29 mouse cellular contexts compared by ENCODE assay signal in the genomic region with DNA sequence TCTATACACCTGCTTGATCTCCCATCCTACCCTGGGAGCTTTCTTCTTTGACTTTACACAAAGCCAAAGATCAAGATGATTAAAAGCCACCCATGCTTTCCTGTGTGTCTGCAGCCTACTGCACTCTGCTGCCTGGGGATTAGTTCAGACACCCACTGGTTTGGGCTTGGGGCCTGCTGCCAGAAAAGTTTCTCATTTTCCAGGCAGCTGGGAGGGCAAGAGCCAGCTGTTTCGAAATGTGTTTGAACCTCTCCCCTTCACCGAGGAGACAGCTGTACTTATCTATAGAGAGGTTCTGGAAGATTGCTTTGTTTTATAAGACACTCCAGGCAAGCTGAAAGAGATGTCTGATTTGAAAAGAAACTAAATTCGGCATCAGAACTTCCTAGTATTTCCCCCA.
DNase-seq lines count a peak whose midpoint lies in the region; ATAC-seq and TF ChIP-seq lines count a peak whose summit lies in the region.
"Had no signal": no experiment of that assay in that cellular context is flagged by ENCODE, and none has a peak within 500 bp of the region (broad histone marks: within the 10 kb centered on the region; RNA-seq: fewer than 3 reads in every experiment).

No protein-coding gene starts in this region.

- no peaks in the 10 kb centered on the region for H3K4me1 ChIP-seq in lung, embryonic 15.5 days
- no peaks in the 10 kb centered on the region for H3K4me1 ChIP-seq in lung, adult 2 months (ENCODE audit: control insufficient read depth, insufficient read depth, low read length)
- no peaks in the 10 kb centered on the region for H3K4me1 ChIP-seq in midbrain, embryonic 14.5 days (ENCODE audit: control insufficient read depth, insufficient read depth, low read length)
- H3K4me1 ChIP-seq in midbrain, postnatal 0 days (ENCODE audit: insufficient read depth, low read length) = no peaks in the 10 kb centered on the region
- H3K4me1 ChIP-seq in hindbrain, embryonic 13.5 days (replicated peaks) = no peaks in the 10 kb centered on the region
- H3K4me1 ChIP-seq: heart, embryonic 12.5 days; limb, embryonic 12.5 days had no signal

- no peak overlapping the region for H3K9ac ChIP-seq in lung, embryonic 15.5 days
- H3K9ac ChIP-seq in midbrain, embryonic 14.5 days (replicated peaks; ENCODE audit: low read length) = no peak overlapping the region
- H3K9ac ChIP-seq in midbrain, postnatal 0 days (replicated peaks; ENCODE audit: low read length, poor library complexity, severe bottlenecking) = no peak overlapping the region
- H3K9ac ChIP-seq in hindbrain, embryonic 13.5 days = no peak overlapping the region
- H3K9ac ChIP-seq: heart, embryonic 12.5 days; hindbrain, embryonic 14.5 days; limb, embryonic 12.5 days had no signal

- H3K36me3 ChIP-seq in lung, embryonic 15.5 days = no peaks in the 10 kb centered on the region
- H3K36me3 ChIP-seq in midbrain, embryonic 14.5 days (ENCODE audit: control insufficient read depth, insufficient read depth, low read length) = no peaks in the 10 kb centered on the region
- H3K36me3 ChIP-seq in midbrain, postnatal 0 days (ENCODE audit: insufficient read depth, low read length) = no peaks in the 10 kb centered on the region
- no peaks in the 10 kb centered on the region for H3K36me3 ChIP-seq in hindbrain, embryonic 13.5 days
- H3K36me3 ChIP-seq: heart, embryonic 12.5 days; limb, embryonic 12.5 days had no signal

- H3K27me3 ChIP-seq in lung, embryonic 15.5 days = no peaks in the 10 kb centered on the region
- no peaks in the 10 kb centered on the region for H3K27me3 ChIP-seq in midbrain, embryonic 14.5 days (ENCODE audit: control insufficient read depth, insufficient read depth, low read length)
- no peaks in the 10 kb centered on the region for H3K27me3 ChIP-seq in midbrain, postnatal 0 days (ENCODE audit: insufficient read depth, low read length)
- H3K27me3 ChIP-seq in hindbrain, embryonic 13.5 days = no peaks in the 10 kb centered on the region
- H3K27me3 ChIP-seq: heart, embryonic 12.5 days; limb, embryonic 12.5 days had no signal

- no peak overlapping the region for H3K4me3 ChIP-seq in lung, embryonic 15.5 days
- H3K4me3 ChIP-seq in lung, adult 2 months (replicated peaks; ENCODE audit: extremely low read depth, low read depth, low read length) = no peak overlapping the region
- no peak overlapping the region for H3K4me3 ChIP-seq in midbrain, embryonic 14.5 days (replicated peaks; ENCODE audit: low read depth, low read length)
- no peak overlapping the region for H3K4me3 ChIP-seq in midbrain, postnatal 0 days (ENCODE audit: low read depth, low read length)
- H3K4me3 ChIP-seq in hindbrain, embryonic 13.5 days = no peak overlapping the region
- H3K4me3 ChIP-seq: heart, adult 2 months; heart, embryonic 12.5 days; limb, embryonic 12.5 days had no signal

- no peak for TF ChIP-seq POLR2A in lung, adult 2 months (IDR thresholded peaks at IDR 0.05; ENCODE audit: borderline replicate concordance, extremely low read depth, low read depth, low read length)

- peak; percentile 14 for DNase-seq in gastrocnemius, postnatal 10 days
- DNase-seq in gastrocnemius, adult 18-20 months (ENCODE audit: low spot score) = no peak
- no peak for DNase-seq in lung, adult 2 months
- peak; percentile 1 for DNase-seq in midbrain, embryonic 14.5 days
- no peak for DNase-seq in midbrain, postnatal 0 days (ENCODE audit: low spot score)
- peak; percentile 20 for DNase-seq in brain, adult 2 months (ENCODE audit: low read depth, low spot score)
- DNase-seq: adrenal gland, adult 2 months; adrenal gland, postnatal 36 days; cerebellum, adult 8-10 months; cerebellum, postnatal 25 days; heart, adult 2 months; heart, postnatal 4 days; kidney, adult 9 months; kidney, postnatal 10 days; layer of hippocampus, postnatal 36 days; right cerebral cortex, postnatal 4 days; thymus, adult 2 months; thymus, postnatal 36 days had no signal

- H3K9me3 ChIP-seq in lung, embryonic 15.5 days = no peaks in the 10 kb centered on the region
- no peaks in the 10 kb centered on the region for H3K9me3 ChIP-seq in midbrain, embryonic 14.5 days (ENCODE audit: control insufficient read depth, low read length)
- H3K9me3 ChIP-seq in midbrain, postnatal 0 days (ENCODE audit: low read length) = no peaks in the 10 kb centered on the region
- H3K9me3 ChIP-seq in hindbrain, embryonic 13.5 days = no peaks in the 10 kb centered on the region
- H3K9me3 ChIP-seq: heart, embryonic 12.5 days; limb, embryonic 12.5 days had no signal

- no peak overlapping the region for H3K4me2 ChIP-seq in lung, embryonic 15.5 days
- no peak overlapping the region for H3K4me2 ChIP-seq in midbrain, embryonic 14.5 days (ENCODE audit: low read length)
- no peak overlapping the region for H3K4me2 ChIP-seq in midbrain, postnatal 0 days (ENCODE audit: low read depth, low read length, poor library complexity, severe bottlenecking)
- no peak overlapping the region for H3K4me2 ChIP-seq in hindbrain, embryonic 13.5 days
- H3K4me2 ChIP-seq: heart, embryonic 12.5 days; hindbrain, embryonic 14.5 days; limb, embryonic 12.5 days; liver, embryonic 11.5 days; midbrain, embryonic 11.5 days had no signal

- ATAC-seq in lung, embryonic 15.5 days (ENCODE audit: borderline replicate concordance, extremely low read depth, low FRiP score, low TSS enrichment) = peak; percentile 31; the same call in 1 of the 2 replicates
- ATAC-seq in midbrain, embryonic 14.5 days (ENCODE audit: low FRiP score, low TSS enrichment) = no peak
- ATAC-seq in midbrain, postnatal 0 days (ENCODE audit: low FRiP score) = no peak
- no peak for ATAC-seq in hindbrain, embryonic 13.5 days (ENCODE audit: low FRiP score)
- ATAC-seq: activated CD4-positive, CD25-positive, alpha-beta regulatory T cell, adult 4 months; CD4-positive, CD25-positive, alpha-beta regulatory T cell, adult 4 months; forebrain, embryonic 16.5 days; intestine, postnatal 0 days had no signal

- 37% methylated on average over 3 of the region's 3 CpGs for WGBS in lung, embryonic 15.5 days
- WGBS in lung, adult 2 months = 44% methylated on average over 3 of the region's 3 CpGs
- WGBS in midbrain, embryonic 14.5 days = 20% methylated on average over 3 of the region's 3 CpGs
- 22% methylated on average over 3 of the region's 3 CpGs for WGBS in midbrain, postnatal 0 days
- 66% methylated on average over 3 of the region's 3 CpGs for WGBS in hindbrain, embryonic 13.5 days

- no peak for TF ChIP-seq CTCF in lung, adult 2 months (IDR thresholded peaks at IDR 0.05; ENCODE audit: insufficient read depth, low read length)
- no peak for TF ChIP-seq CTCF in midbrain, postnatal 0 days (IDR thresholded peaks at IDR 0.05)

- no peak overlapping the region for H3K27ac ChIP-seq in lung, embryonic 15.5 days
- no peak overlapping the region for H3K27ac ChIP-seq in midbrain, embryonic 14.5 days (replicated peaks; ENCODE audit: low read depth, low read length)
- no peak overlapping the region for H3K27ac ChIP-seq in midbrain, postnatal 0 days (ENCODE audit: low read depth, low read length)
- no peak overlapping the region for H3K27ac ChIP-seq in hindbrain, embryonic 13.5 days
- H3K27ac ChIP-seq: heart, adult 2 months; hindbrain, embryonic 14.5 days; limb, embryonic 12.5 days had no signal

Comparison
In these comparisons a context has a peak if more than half of its experiments do, and no peak if none do; other contexts are left out.
1. DNase-seq: peak in gastrocnemius, postnatal 10 days (single experiment), midbrain, embryonic 14.5 days (single experiment) and brain, adult 2 months (single experiment); none in gastrocnemius, adult 18-20 months (single experiment), lung, adult 2 months (single experiment) and midbrain, postnatal 0 days (single experiment).